Mouse (Mus musculus): ENCODE measurements around the gene Nck1. TPM values are rescaled to one million over a fixed set of nuclear protein-coding genes. Genes with fewer than 3 reads are reported as not detected.

Nck1 gene
- total and polyA plus RNA-seq, 3 experiments, result 16.7 to 27.4 (median 25.2) TPM

GRCm38 (mm10) chr9:100558023-100558573 lies 12.2 kb upstream of the Nck1 start:
- in situ Hi-C loops (cut with MboI; ENCODE audit: low pct_ligation_motif_present, low pct_unique_long_range_greater_than_20kb, low sequenced_read_pairs), result no loop called here
- Histone ChIP-seq H3K9me3 (replicated peaks; ENCODE audit: low read length) (no peaks in the 10 kb centered on the region), H3K9ac (ENCODE audit: insufficient read depth, low read depth) (no peak overlapping the region), H3K4me1 (ENCODE audit: control insufficient read depth in 1 of 2, insufficient read depth in 2 of 2) (no peaks in the 10 kb centered on the region), H3K27me3 (replicated peaks) (no peaks in the 10 kb centered on the region), H3K27ac (ENCODE audit: insufficient read depth, low read depth) (no peak overlapping the region), H3K79me2 (replicated peaks; ENCODE audit: control insufficient read depth, extremely low read depth, insufficient read depth, poor library complexity, severe bottlenecking) (no peaks in the 10 kb centered on the region), H3K36me3 (replicated peaks in 1 of 2; ENCODE audit: control insufficient read depth in 1 of 2, insufficient read depth in 1 of 2, low read length in 1 of 2) (no peaks in the 10 kb centered on the region), H3K4me2 (ENCODE audit: insufficient read depth, low read depth, poor library complexity, severe bottlenecking) (no peak overlapping the region), H3K4me3 (replicated peaks in 1 of 3; ENCODE audit: low read depth in 2 of 3, low read length in 2 of 3, poor library complexity in 1 of 3) (no peak overlapping the region)
- DNase-seq (ENCODE audit: extremely low read depth), result no peak
- dilution Hi-C loops (cut with MboI; ENCODE audit: extremely low pct_ligation_motif_present, extremely low pct_unique_long_range_greater_than_20kb, low sequenced_read_pairs), result no loop called here
- TF ChIP-seq E2F4 (IDR thresholded peaks at IDR 0.05; ENCODE audit: insufficient replicate concordance, low read depth, low read length) (no peak), NELFE (IDR thresholded peaks at IDR 0.05; ENCODE audit: low read depth, low read length) (no peak)

- no peak for TF ChIP-seq KAT2A (IDR thresholded peaks at IDR 0.05; ENCODE audit: insufficient replicate concordance, low read length)
- no peak for TF ChIP-seq BHLHE40 (IDR thresholded peaks at IDR 0.05; ENCODE audit: low read depth, low read length)
- no peak for TF ChIP-seq POLR2A (IDR thresholded peaks at IDR 0.05; ENCODE audit: low read depth, low read length)
- no peak for TF ChIP-seq ZKSCAN1 (IDR thresholded peaks at IDR 0.05; ENCODE audit: borderline replicate concordance, low read depth, low read length)
- TF ChIP-seq MYC (IDR thresholded peaks at IDR 0.05; ENCODE audit: low read depth, low read length), result no peak
- TF ChIP-seq RAD21 (IDR thresholded peaks at IDR 0.05; ENCODE audit: low read depth, low read length), result no peak
- TF ChIP-seq CHD2 (IDR thresholded peaks at IDR 0.05; ENCODE audit: low read length), result no peak
- TF ChIP-seq CHD1 (IDR thresholded peaks at IDR 0.05; ENCODE audit: low read depth, low read length), result no peak
- no peak for TF ChIP-seq SIN3A (IDR thresholded peaks at IDR 0.05; ENCODE audit: low read length)
- no peak for TF ChIP-seq USF1 (IDR thresholded peaks at IDR 0.05; ENCODE audit: low read depth, low read length)
- no peak for TF ChIP-seq PAX5 (IDR thresholded peaks at IDR 0.05; ENCODE audit: low read length)
- TF ChIP-seq MAFK (IDR thresholded peaks at IDR 0.05; ENCODE audit: insufficient replicate concordance, low read length), result no peak
- Histone ChIP-seq H3K9ac (ENCODE audit: insufficient read depth, low read depth) (no peak overlapping the region), H3K9me3 (replicated peaks; ENCODE audit: low read length) (no peaks in the 10 kb centered on the region), H3K79me2 (replicated peaks; ENCODE audit: control insufficient read depth, extremely low read depth, insufficient read depth, poor library complexity, severe bottlenecking) (no peaks in the 10 kb centered on the region), H3K27ac (ENCODE audit: insufficient read depth, low read depth) (no peak overlapping the region), H3K36me3 (replicated peaks in 1 of 2; ENCODE audit: control insufficient read depth in 1 of 2, insufficient read depth in 1 of 2, low read length in 1 of 2) (no peaks in the 10 kb centered on the region), H3K4me2 (ENCODE audit: insufficient read depth, low read depth, poor library complexity, severe bottlenecking) (no peak overlapping the region), H3K27me3 (replicated peaks) (no peaks in the 10 kb centered on the region), H3K4me1 (ENCODE audit: control insufficient read depth in 1 of 2, insufficient read depth in 2 of 2) (no peaks in the 10 kb centered on the region), H3K4me3 (replicated peaks in 1 of 3; ENCODE audit: low read depth in 2 of 3, low read length in 2 of 3, poor library complexity in 1 of 3) (no peak overlapping the region)
- dilution Hi-C loops (cut with MboI; ENCODE audit: extremely low pct_ligation_motif_present, extremely low pct_unique_long_range_greater_than_20kb, low sequenced_read_pairs), result no loop called here
- in situ Hi-C loops (cut with MboI; ENCODE audit: low pct_ligation_motif_present, low pct_unique_long_range_greater_than_20kb, low sequenced_read_pairs), result no loop called here
- no peak for DNase-seq (ENCODE audit: extremely low read depth)
These were observed 9.8 kb upstream of the Nck1 start for GRCm38 (mm10) chr9:100555686-100556085.

- dilution Hi-C loops (cut with MboI; ENCODE audit: extremely low pct_ligation_motif_present, extremely low pct_unique_long_range_greater_than_20kb, low sequenced_read_pairs), result no loop called here
- H3K79me2 ChIP-seq (replicated peaks; ENCODE audit: control insufficient read depth, extremely low read depth, insufficient read depth, poor library complexity, severe bottlenecking), result peaks cover 18% of the 10 kb centered on the region
- H3K4me3 ChIP-seq (replicated peaks in 1 of 3; ENCODE audit: low read depth in 2 of 3, low read length in 2 of 3, poor library complexity in 1 of 3), result no peak overlapping the region
- no peak overlapping the region for H3K9ac ChIP-seq (ENCODE audit: insufficient read depth, low read depth)
- H3K27me3 ChIP-seq (replicated peaks), result no peaks in the 10 kb centered on the region
- in situ Hi-C loops (cut with MboI; ENCODE audit: low pct_ligation_motif_present, low pct_unique_long_range_greater_than_20kb, low sequenced_read_pairs), result no loop called here
- no peak overlapping the region for H3K27ac ChIP-seq (ENCODE audit: insufficient read depth, low read depth)
- peak; percentile 56 to 67 for TF ChIP-seq CTCF (conservative IDR thresholded peaks at IDR 0.05 in 1 of 2, IDR thresholded peaks at IDR 0.05 in 1 of 2; ENCODE audit: low read depth in 2 of 2, low read length in 2 of 2)
- TF ChIP-seq MYC (IDR thresholded peaks at IDR 0.05; ENCODE audit: low read depth, low read length), result no peak
- no peak for TF ChIP-seq ETS1 (conservative IDR thresholded peaks at IDR 0.05; ENCODE audit: low read depth, low read length)
- TF ChIP-seq IRF4 (IDR thresholded peaks at IDR 0.05; ENCODE audit: low read depth, low read length), result no peak
- peak; percentile 18 for TF ChIP-seq RAD21 (IDR thresholded peaks at IDR 0.05; ENCODE audit: low read depth, low read length)
- TF ChIP-seq ZNF384 (IDR thresholded peaks at IDR 0.05; ENCODE audit: low read depth, low read length), result peak; percentile 65
- H3K36me3 ChIP-seq (replicated peaks in 1 of 2; ENCODE audit: control insufficient read depth in 1 of 2, insufficient read depth in 1 of 2, low read length in 1 of 2), result peaks cover 0 to 5% of the 10 kb centered on the region in 2 experiments
- H3K9me3 ChIP-seq (replicated peaks; ENCODE audit: low read length), result peaks cover 8% of the 10 kb centered on the region
- DNase-seq (ENCODE audit: extremely low read depth), result peak; percentile 39
- H3K4me1 ChIP-seq (ENCODE audit: control insufficient read depth in 1 of 2, insufficient read depth in 2 of 2), result peaks cover 0 to 19% of the 10 kb centered on the region in 2 experiments; a peak in 1 of 4 replicates
- H3K4me2 ChIP-seq (ENCODE audit: insufficient read depth, low read depth, poor library complexity, severe bottlenecking), result no peak overlapping the region
These were observed 2.4 kb upstream of the Nck1 start for GRCm38 (mm10) chr9:100548313-100548712.
